Mouse (Mus musculus) MEL (cell line): ENCODE data around the gene Senp6. TPM values are rescaled to one million over a fixed set of nuclear protein-coding genes. Genes with fewer than 3 reads are reported as not detected.

ENCODE experiments used
- DNase-seq: peaks from one replicate; pipeline ENCODE4 v3.0.0; 2011; ENCODE audit warnings: low read depth, low spot score
- H3K27ac ChIP-seq: 2 replicates; pipeline ENCODE4 v1.5.1; 2012; ENCODE audit warnings: low read depth, mild to moderate bottlenecking, control low read depth, low read length, moderate library complexity; ENCODE audit not compliant: control insufficient read depth
- H3K27me3 ChIP-seq, 2 experiments: fragments of 150-350 bp in 1 of 2; sonication (generic) in 1 of 2; 2 replicates each; pipeline ENCODE4 v1.6.1; 2012; ENCODE audit warnings: low read length in 2 of 2, mild to moderate bottlenecking in 2 of 2, improper control_type of control experiment in 1 of 2, moderate library complexity in 1 of 2; ENCODE audit not compliant: insufficient read depth in 2 of 2, control insufficient read depth in 1 of 2
- H3K36me3 ChIP-seq, 2 experiments: 2 replicates each; pipeline ENCODE4 v1.6.1; 2012 to 2014; ENCODE audit warnings: low read length in 2 of 2, improper control_type of control experiment in 1 of 2, inconsistent platforms in 1 of 2, mild to moderate bottlenecking in 1 of 2; ENCODE audit not compliant: insufficient read depth in 2 of 2, control insufficient read depth in 1 of 2
- H3K4me1 ChIP-seq, 2 experiments: fragments of 150-350 bp in 1 of 2; sonication (generic) in 1 of 2; 2 replicates each; pipeline ENCODE4 v1.6.1; 2012; ENCODE audit warnings: low read length in 2 of 2, improper control_type of control experiment in 1 of 2, mild to moderate bottlenecking in 1 of 2; ENCODE audit not compliant: insufficient read depth in 2 of 2, control insufficient read depth in 1 of 2
- H3K4me3 ChIP-seq, 2 experiments: fragments of 150-350 bp in 1 of 2; sonication (generic) in 1 of 2; 2 replicates each; pipeline ENCODE4 v1.5.1; 2012; ENCODE audit warnings: low read depth in 2 of 2, low read length in 2 of 2, mild to moderate bottlenecking in 2 of 2, moderate library complexity in 2 of 2, control low read depth in 1 of 2, improper control_type of control experiment in 1 of 2; ENCODE audit not compliant: control insufficient read depth in 1 of 2, insufficient read depth in 1 of 2
- H3K79me2 ChIP-seq: 2 replicates; pipeline ENCODE4 v1.6.1; 2012; ENCODE audit warnings: mild to moderate bottlenecking, low read length, moderate library complexity; ENCODE audit not compliant: control insufficient read depth, poor library complexity, insufficient read depth
- H3K9ac ChIP-seq: 2 replicates; pipeline ENCODE4 v1.6.1; 2012; ENCODE audit warnings: low read depth, mild to moderate bottlenecking, control low read depth, low read length, moderate library complexity; ENCODE audit not compliant: control insufficient read depth, poor library complexity, severe bottlenecking
- H3K9me3 ChIP-seq: fragments of 150-350 bp; sonication (generic); replicated peaks from 2 replicates; pipeline ENCODE4 v1.6.1; 2012; ENCODE audit warnings: mild to moderate bottlenecking, low read length, improper control_type of control experiment, moderate library complexity; ENCODE audit not compliant: insufficient read depth
- BHLHE40 ChIP-seq: IDR thresholded peaks from 2 replicates; pipeline ENCODE4 v1.6.1; 2012; ENCODE audit warnings: low read depth, mild to moderate bottlenecking, inconsistent platforms, low read length, improper control_type of control experiment, borderline replicate concordance
- CHD1 ChIP-seq: IDR thresholded peaks from 2 replicates; pipeline ENCODE4 v1.6.1; 2012; ENCODE audit warnings: low read depth, mild to moderate bottlenecking, inconsistent platforms, low read length, improper control_type of control experiment
- ETS1 ChIP-seq: IDR thresholded peaks from 2 replicates; pipeline ENCODE4 v1.6.1; 2012; ENCODE audit warnings: low read depth, mild to moderate bottlenecking, inconsistent platforms, low read length, improper control_type of control experiment, moderate library complexity
- HCFC1 ChIP-seq: IDR thresholded peaks from 2 replicates; pipeline ENCODE4 v1.6.1; 2012; ENCODE audit warnings: low read depth, mild to moderate bottlenecking, inconsistent platforms, low read length, improper control_type of control experiment, moderate library complexity
- JUND ChIP-seq: IDR thresholded peaks from 2 replicates; pipeline ENCODE4 v1.6.1; 2011; ENCODE audit warnings: low read depth, mild to moderate bottlenecking, improper control_type of control experiment, low read length
- KAT2A ChIP-seq: conservative IDR thresholded peaks from 2 replicates; pipeline ENCODE4 v1.6.1; 2012; ENCODE audit warnings: low read depth, low read length, improper control_type of control experiment, inconsistent platforms
- MAFK ChIP-seq: IDR thresholded peaks from 2 replicates; pipeline ENCODE4 v1.6.1; 2011; ENCODE audit warnings: low read depth, mild to moderate bottlenecking, low read length, improper control_type of control experiment, borderline replicate concordance
- MAX ChIP-seq: IDR thresholded peaks from 2 replicates; pipeline ENCODE4 v1.6.1; 2011; ENCODE audit warnings: low read length, improper control_type of control experiment
- MAZ ChIP-seq: IDR thresholded peaks from 2 replicates; pipeline ENCODE4 v1.6.1; 2012; ENCODE audit warnings: low read depth, mild to moderate bottlenecking, inconsistent platforms, low read length, improper control_type of control experiment
- NELFE ChIP-seq: IDR thresholded peaks from 2 replicates; pipeline ENCODE4 v1.6.1; 2011; ENCODE audit warnings: low read depth, low read length, improper control_type of control experiment
- POLR2A ChIP-seq, 2 experiments: IDR thresholded peaks; 2 replicates each; pipeline ENCODE4 v1.6.1; 2011 to 2012; ENCODE audit warnings: low read length in 2 of 2, mild to moderate bottlenecking in 2 of 2, control low read depth in 1 of 2, improper control_type of control experiment in 1 of 2, low read depth in 1 of 2, moderate library complexity in 1 of 2; ENCODE audit not compliant: control insufficient read depth in 1 of 2, insufficient read depth in 1 of 2, poor library complexity in 1 of 2
- POLR2AphosphoS5 ChIP-seq: IDR thresholded peaks from 2 replicates; pipeline ENCODE4 v1.6.1; 2012; ENCODE audit warnings: low read depth, borderline replicate concordance, mild to moderate bottlenecking, inconsistent platforms, low read length, moderate library complexity, mixed read lengths
- RAD21 ChIP-seq: IDR thresholded peaks from 2 replicates; pipeline ENCODE4 v1.6.1; 2011; ENCODE audit warnings: mild to moderate bottlenecking, low read depth, low read length, improper control_type of control experiment
- SIN3A ChIP-seq: IDR thresholded peaks from 2 replicates; pipeline ENCODE4 v1.6.1; 2012; ENCODE audit warnings: low read length, improper control_type of control experiment, inconsistent platforms
- TAL1 ChIP-seq: IDR thresholded peaks from 2 replicates; pipeline ENCODE4 v1.6.1; 2012; ENCODE audit warnings: mild to moderate bottlenecking, inconsistent platforms, low read length, moderate library complexity, mixed read lengths
- USF1 ChIP-seq: IDR thresholded peaks from 2 replicates; pipeline ENCODE4 v1.6.1; 2014; ENCODE audit warnings: low read depth, mild to moderate bottlenecking, inconsistent platforms, low read length, improper control_type of control experiment, moderate library complexity
- ZC3H11A ChIP-seq: IDR thresholded peaks from 2 replicates; pipeline ENCODE4 v1.6.1; 2012; ENCODE audit warnings: low read depth, mild to moderate bottlenecking, inconsistent platforms, low read length, improper control_type of control experiment
- ZMIZ1 ChIP-seq: IDR thresholded peaks from 2 replicates; pipeline ENCODE4 v1.6.1; 2012; ENCODE audit warnings: low read depth, mild to moderate bottlenecking, inconsistent platforms, low read length, improper control_type of control experiment, moderate library complexity
- polyA plus RNA-seq, 2 experiments: library from polyadenylated mRNA; stranded (reverse) in 1 of 2; unstranded in 1 of 2; fragments of >175 nt in 1 of 2; fragments of >200 nt in 1 of 2; gene quantifications; 2 replicates each; pipeline versions ENCODE4 v1.2.1 to v1.2.4; 2012; ENCODE audit warnings: low replicate concordance in 2 of 2, low read depth in 1 of 2; ENCODE audit not compliant: insufficient read length in 2 of 2, insufficient read depth in 1 of 2, missing spikeins in 1 of 2
- total RNA-seq: library from RNA; depleted of rRNA; stranded (reverse); fragments of 300-350 nt; gene quantifications from 2 replicates; pipeline ENCODE4 v1.2.3, GENCODE M21; 2012

Gene Senp6
- total and polyA plus RNA-seq, 3 experiments = 67.0 to 670 (median 71.1) TPM

GRCm38 (mm10) chr9:80188324-80188893, 121.7 kb downstream of the Senp6 start:
- no peak overlapping the region for H3K27ac ChIP-seq
- no peaks in the 10 kb centered on the region for H3K4me1 ChIP-seq
- H3K27me3 ChIP-seq = 0 out of 4 replicates have a peak, but pooled peaks cover 0 to 2% of the 10 kb centered on the region in 2 experiments
- no peak for TF ChIP-seq ETS1
- TF ChIP-seq MAX = no peak
- no peak for TF ChIP-seq ZMIZ1
- TF ChIP-seq JUND = no peak
- TF ChIP-seq USF1 = no peak
- no peak for TF ChIP-seq CHD1
- TF ChIP-seq BHLHE40 = no peak
- H3K9ac ChIP-seq = no peak overlapping the region
- no peaks in the 10 kb centered on the region for H3K79me2 ChIP-seq
- no peaks in the 10 kb centered on the region for H3K9me3 ChIP-seq
- H3K36me3 ChIP-seq = no peaks in the 10 kb centered on the region
- H3K4me3 ChIP-seq = no peak overlapping the region
- DNase-seq = no peak

GRCm38 (mm10) chr9:80191240-80191639, 124.5 kb downstream of the Senp6 start:
- Histone ChIP-seq H3K27ac (no peak overlapping the region), H3K4me1 (no peaks in the 10 kb centered on the region), H3K79me2 (no peaks in the 10 kb centered on the region), H3K36me3 (no peaks in the 10 kb centered on the region), H3K4me3 (no peak overlapping the region), H3K9ac (no peak overlapping the region), H3K27me3 (0 out of 4 replicates have a peak, but pooled peaks cover 0 to 2% of the 10 kb centered on the region in 2 experiments), H3K9me3 (no peaks in the 10 kb centered on the region)
- DNase-seq = no peak
- TF ChIP-seq TAL1 (no peak), MAZ (no peak), ZC3H11A (no peak), POLR2A (IDR thresholded peaks at IDR 0.05; ENCODE audit: control insufficient read depth in 1 of 2, insufficient read depth in 1 of 2, low read depth in 1 of 2, low read length in 2 of 2, poor library complexity in 1 of 2) (no peak), MAX (no peak), RAD21 (no peak), NELFE (no peak), SIN3A (no peak), MAFK (no peak), HCFC1 (no peak), POLR2AphosphoS5 (no peak), KAT2A (no peak)
